Mouse (Mus musculus) hindbrain, embryonic 16.5 days (tissue): ENCODE measurements around the gene Hdac9. TPM values are rescaled to one million over a fixed set of nuclear protein-coding genes. Genes with fewer than 3 reads are reported as not detected.

ENCODE experiments used
- ATAC-seq: fragments of 200-750 bp; cut with Nextera tagmentation; 2 replicates; pipeline ENCODE4 v1.8.0; 2017; ENCODE audit warnings: moderate TSS enrichment, moderate library complexity
- H3K27ac ChIP-seq: fragments of 300-500 bp; sonication (generic); 2 replicates; pipeline ENCODE4 v1.5.1; 2014; ENCODE audit warnings: low read depth, mild to moderate bottlenecking, control low read depth, low read length, moderate library complexity
- H3K27me3 ChIP-seq: fragments of 300-500 bp; sonication (generic); replicated peaks from 2 replicates; pipeline ENCODE4 v1.6.1; 2014; ENCODE audit warnings: low read length; ENCODE audit not compliant: control insufficient read depth, insufficient read depth
- H3K36me3 ChIP-seq: fragments of 300-500 bp; sonication (generic); 2 replicates; pipeline ENCODE4 v1.6.1; 2014; ENCODE audit warnings: mild to moderate bottlenecking, low read length, moderate library complexity, mixed read lengths; ENCODE audit not compliant: control insufficient read depth, insufficient read depth
- H3K4me1 ChIP-seq: fragments of 300-500 bp; sonication (generic); 2 replicates; pipeline ENCODE4 v1.6.1; 2014; ENCODE audit warnings: low read depth, low read length; ENCODE audit not compliant: control insufficient read depth, insufficient read depth
- H3K4me2 ChIP-seq: fragments of 300-500 bp; sonication (generic); 2 replicates; pipeline ENCODE4 v1.6.1; 2014; ENCODE audit warnings: mild to moderate bottlenecking, low read length, control low read depth, moderate library complexity
- H3K4me3 ChIP-seq: fragments of 300-500 bp; sonication (generic); 2 replicates; pipeline ENCODE4 v1.5.1; 2014; ENCODE audit warnings: mild to moderate bottlenecking, low read length, control low read depth, moderate library complexity
- H3K9ac ChIP-seq: fragments of 300-500 bp; sonication (generic); 2 replicates; pipeline ENCODE4 v1.6.1; 2014; ENCODE audit warnings: low read depth, mild to moderate bottlenecking, control low read depth, low read length, moderate library complexity
- H3K9me3 ChIP-seq: fragments of 300-500 bp; sonication (generic); 2 replicates; pipeline ENCODE4 v1.6.1; 2014; ENCODE audit warnings: mild to moderate bottlenecking, low read length, moderate library complexity; ENCODE audit not compliant: control insufficient read depth
- WGBS: fragments of 180-500 bp; shearing (Covaris S2); extraction: QIAGEN DNeasy Blood & Tissue Kit; methylation state at CpG from one replicate; pipeline ENCODE4 v1.1.7; 2014; 5-methylcytosine and 5-hydroxymethylcytosine counted together
- polyA plus RNA-seq: library from polyadenylated mRNA; unstranded; fragments of >200 nt; fragmentation: Nextera tagmentation; extraction: Ambion mirVana; gene quantifications from 2 replicates; pipeline ENCODE4 v1.2.1, GENCODE M21; 2015

Hdac9 gene
- polyA plus RNA-seq, 1 experiment from 2014 or later: 10.4 TPM

DNA sequence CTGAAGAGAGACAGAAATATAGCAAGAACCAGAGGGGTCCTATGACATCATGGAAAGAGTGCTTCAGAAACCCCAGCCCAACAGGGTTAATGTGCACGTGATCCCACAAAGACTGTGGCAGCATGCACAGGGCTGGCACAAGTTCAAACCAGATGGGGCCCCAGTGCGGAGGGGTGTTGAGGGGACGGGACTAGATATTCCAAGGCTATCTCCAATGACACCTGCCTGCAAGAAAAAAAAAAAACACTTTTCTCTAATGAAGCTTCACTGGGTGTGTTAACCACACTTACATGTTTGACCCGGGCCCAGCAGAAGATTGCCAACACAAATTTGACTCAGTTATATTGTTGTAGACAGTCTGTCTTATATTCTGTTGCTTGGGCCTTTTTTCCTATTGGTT lies 28.2 kb downstream of the Hdac9 start:
- Histone ChIP-seq H3K4me3 (no peak overlapping the region), H3K27me3 (no peaks in the 10 kb centered on the region), H3K9ac (no peak overlapping the region), H3K4me1 (no peaks in the 10 kb centered on the region), H3K36me3 (no peaks in the 10 kb centered on the region), H3K27ac (no peak overlapping the region), H3K9me3 (no peaks in the 10 kb centered on the region), H3K4me2 (no peak overlapping the region)
- 81% methylated on average over 4 of the region's 4 CpGs for WGBS
- ATAC-seq: no peak

DNA sequence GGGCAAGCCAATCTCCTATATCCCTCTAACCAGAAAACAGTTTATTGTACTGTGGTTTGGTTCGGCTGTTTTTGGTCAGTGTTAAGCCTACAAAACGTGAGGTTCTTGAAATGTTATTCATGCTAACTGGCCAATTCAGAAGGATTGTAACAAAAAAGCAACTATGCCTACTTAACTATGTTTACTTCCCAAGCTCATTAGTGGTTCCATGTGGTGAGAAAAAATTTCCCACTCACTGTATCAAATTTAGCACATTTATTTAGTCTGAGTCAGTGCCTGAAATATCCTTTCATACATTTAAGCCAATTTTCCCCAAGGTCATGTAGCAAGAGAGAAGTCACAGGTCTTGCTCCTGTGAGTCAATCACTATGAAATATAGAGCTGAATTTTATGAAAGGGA lies 42.0 kb downstream of the Hdac9 start:
- Histone ChIP-seq H3K4me1 (no peaks in the 10 kb centered on the region), H3K9ac (no peak overlapping the region), H3K27me3 (no peaks in the 10 kb centered on the region), H3K9me3 (no peaks in the 10 kb centered on the region), H3K4me3 (no peak overlapping the region), H3K4me2 (no peak overlapping the region), H3K27ac (no peak overlapping the region), H3K36me3 (no peaks in the 10 kb centered on the region)
- ATAC-seq: no peak
- WGBS: 80% methylated on average over 2 of the region's 2 CpGs

DNA sequence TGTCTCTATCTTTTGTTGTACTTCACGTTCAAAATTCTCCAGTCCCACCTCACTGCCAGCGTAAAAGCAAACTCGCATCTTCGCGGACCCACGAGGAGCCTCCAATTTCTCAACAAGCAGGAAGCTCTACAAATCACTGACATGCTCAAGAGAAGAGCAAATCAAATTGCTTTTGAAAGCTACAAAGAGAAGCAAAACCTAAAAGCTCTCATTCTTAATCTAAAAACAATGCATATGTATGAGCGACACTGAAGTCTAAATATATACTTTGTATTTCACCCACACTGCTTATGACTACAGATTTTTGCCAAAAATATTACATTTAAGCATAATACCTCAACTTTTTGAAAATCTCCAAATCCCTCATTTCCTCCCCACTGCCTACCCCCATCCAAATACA lies 45.9 kb downstream of the Hdac9 start:
- H3K36me3 ChIP-seq: no peaks in the 10 kb centered on the region
- ATAC-seq: no peak
- no peak overlapping the region for H3K27ac ChIP-seq
- H3K4me2 ChIP-seq: no peak overlapping the region
- no peak overlapping the region for H3K4me3 ChIP-seq
- no peak overlapping the region for H3K9ac ChIP-seq
- H3K9me3 ChIP-seq: no peaks in the 10 kb centered on the region
- 53% methylated on average over 7 of the region's 7 CpGs for WGBS
- no peaks in the 10 kb centered on the region for H3K4me1 ChIP-seq
- no peaks in the 10 kb centered on the region for H3K27me3 ChIP-seq

DNA sequence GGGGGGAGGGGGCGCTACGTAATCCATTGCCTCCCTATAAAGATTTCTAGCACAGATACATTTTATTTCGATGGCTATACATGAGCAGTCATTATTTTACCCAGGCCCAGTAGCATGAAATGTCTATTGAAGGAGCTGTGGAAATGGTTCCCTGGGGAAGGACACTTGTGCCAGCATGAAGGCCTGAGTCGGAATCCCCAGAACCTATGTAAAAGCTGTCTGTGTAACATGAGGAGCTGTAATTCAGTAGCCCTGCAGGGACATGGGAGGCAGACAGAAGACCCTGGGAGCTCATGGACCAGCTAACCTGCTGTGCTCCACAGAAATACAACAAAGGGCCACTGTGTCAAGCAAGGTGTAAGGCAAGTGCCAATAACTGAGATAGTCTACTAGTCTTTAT lies 75.7 kb downstream of the Hdac9 start:
- H3K9me3 ChIP-seq: no peaks in the 10 kb centered on the region
- 0 out of 2 replicates have a peak, but pooled peaks cover 2% of the 10 kb centered on the region for H3K4me1 ChIP-seq
- no peak overlapping the region for H3K4me2 ChIP-seq
- H3K36me3 ChIP-seq: no peaks in the 10 kb centered on the region
- H3K9ac ChIP-seq: no peak overlapping the region
- no peak for ATAC-seq
- no peak overlapping the region for H3K4me3 ChIP-seq
- H3K27ac ChIP-seq: no peak overlapping the region
- 75% methylated on average over 4 of the region's 4 CpGs for WGBS
- no peaks in the 10 kb centered on the region for H3K27me3 ChIP-seq

DNA sequence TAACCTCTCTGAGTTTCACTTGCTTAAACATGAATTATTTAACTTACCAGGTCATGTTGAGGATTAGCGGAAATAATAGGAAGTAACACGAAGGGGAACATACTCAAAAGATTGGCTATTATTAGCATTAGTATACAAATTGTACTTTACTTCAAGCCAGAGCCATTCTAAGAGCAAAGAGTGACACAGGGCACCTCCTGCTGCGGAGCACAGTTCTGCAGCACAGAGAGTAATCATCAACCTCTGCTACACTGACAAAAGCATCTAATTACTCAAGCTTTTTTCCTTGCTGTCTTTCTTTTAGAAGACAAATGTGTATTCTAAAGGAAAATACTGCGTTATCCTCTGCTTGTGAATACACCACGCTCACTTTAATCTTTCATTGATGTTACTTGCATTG lies 79.6 kb downstream of the Hdac9 start:
- H3K4me1 ChIP-seq: 0 out of 2 replicates have a peak, but pooled peaks cover 2% of the 10 kb centered on the region
- no peak for ATAC-seq
- no peak overlapping the region for H3K4me2 ChIP-seq
- H3K27me3 ChIP-seq: no peaks in the 10 kb centered on the region; the same call in 1 of the 2 replicates
- no peak overlapping the region for H3K4me3 ChIP-seq
- 18% methylated on average over 5 of the region's 5 CpGs for WGBS
- H3K9ac ChIP-seq: no peak overlapping the region
- no peaks in the 10 kb centered on the region for H3K9me3 ChIP-seq
- H3K36me3 ChIP-seq: no peaks in the 10 kb centered on the region
- H3K27ac ChIP-seq: no peak overlapping the region

DNA sequence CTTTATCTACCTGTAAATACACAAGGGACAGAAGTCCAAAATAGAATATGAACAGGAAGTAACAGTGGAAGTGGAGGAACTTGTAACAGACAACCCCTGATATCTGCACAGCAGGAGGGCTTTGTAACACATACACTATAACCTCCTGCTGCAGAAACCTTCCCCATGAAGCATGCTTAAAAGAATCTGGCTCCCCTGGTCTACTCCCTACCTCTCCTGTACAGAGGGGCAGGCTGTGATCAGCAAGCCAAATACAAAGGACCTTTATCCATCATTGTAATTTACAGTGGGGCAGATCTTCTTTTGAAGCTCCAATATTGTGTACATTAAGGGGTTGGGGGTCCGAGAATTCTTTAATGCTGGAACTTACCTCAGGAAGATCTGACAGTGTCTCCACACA lies 80.0 kb downstream of the Hdac9 start:
- no peak overlapping the region for H3K27ac ChIP-seq
- ATAC-seq: no peak
- 33% methylated on average over 1 of the region's 1 CpGs for WGBS

DNA sequence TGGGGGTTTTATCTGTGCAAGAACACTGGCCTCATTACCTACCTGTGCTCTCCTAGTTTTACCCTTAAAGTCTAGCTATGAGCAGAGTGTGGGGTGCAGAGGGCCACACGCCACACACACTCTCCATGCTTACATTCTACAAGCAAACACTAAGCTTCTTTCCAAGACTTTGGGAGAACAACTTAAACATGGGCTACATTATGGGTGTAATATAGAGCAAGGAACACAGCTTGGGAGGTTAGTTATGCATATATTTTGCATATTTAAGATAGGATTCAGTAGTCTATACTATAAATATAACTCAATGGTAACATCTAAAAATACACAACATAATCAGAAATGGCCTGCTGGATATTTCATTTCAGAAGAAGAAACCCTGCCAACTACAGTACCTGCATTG lies 80.8 kb downstream of the Hdac9 start:
- 94% methylated on average over 1 of the region's 1 CpGs for WGBS
- H3K27me3 ChIP-seq: no peaks in the 10 kb centered on the region; the same call in 1 of the 2 replicates
- H3K9ac ChIP-seq: no peak overlapping the region
- no peaks in the 10 kb centered on the region for H3K9me3 ChIP-seq
- H3K36me3 ChIP-seq: no peaks in the 10 kb centered on the region
- no peak for ATAC-seq
- no peak overlapping the region for H3K4me2 ChIP-seq
- no peak overlapping the region for H3K27ac ChIP-seq
- H3K4me3 ChIP-seq: no peak overlapping the region
- 0 out of 2 replicates have a peak, but pooled peaks cover 2% of the 10 kb centered on the region for H3K4me1 ChIP-seq

More for the DNA sequence above, 80.0 kb downstream of the Hdac9 start:
- 0 out of 2 replicates have a peak, but pooled peaks cover 2% of the 10 kb centered on the region for H3K4me1 ChIP-seq
- no peak overlapping the region for H3K4me3 ChIP-seq
- H3K9ac ChIP-seq: no peak overlapping the region
- no peaks in the 10 kb centered on the region; the same call in 1 of the 2 replicates for H3K27me3 ChIP-seq
- H3K9me3 ChIP-seq: no peaks in the 10 kb centered on the region
- no peak overlapping the region for H3K4me2 ChIP-seq
- no peaks in the 10 kb centered on the region for H3K36me3 ChIP-seq

DNA sequence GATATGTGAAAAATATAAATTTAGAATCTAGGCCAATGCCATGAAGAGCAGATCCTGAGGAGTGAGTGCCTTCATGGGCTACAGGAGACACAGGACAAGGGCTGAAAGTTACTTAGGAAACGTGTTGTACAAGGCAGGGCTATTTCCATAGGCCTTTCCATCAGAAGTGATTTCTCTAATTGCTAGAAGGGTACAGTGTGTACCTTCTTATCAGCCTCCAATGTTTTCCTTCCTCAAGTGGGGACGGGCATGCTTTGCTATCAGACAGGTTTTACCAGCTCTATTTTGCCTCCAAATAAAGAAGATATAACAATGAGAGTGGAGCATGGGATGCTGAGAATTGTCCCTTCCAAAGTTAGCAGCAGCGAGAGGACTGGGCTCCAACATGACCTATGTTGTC lies 81.4 kb downstream of the Hdac9 start:
- Histone ChIP-seq H3K27ac (no peak overlapping the region), H3K9me3 (no peaks in the 10 kb centered on the region), H3K36me3 (no peaks in the 10 kb centered on the region), H3K4me1 (0 out of 2 replicates have a peak, but pooled peaks cover 2% of the 10 kb centered on the region), H3K27me3 (no peaks in the 10 kb centered on the region; the same call in 1 of the 2 replicates), H3K9ac (no peak overlapping the region), H3K4me3 (no peak overlapping the region), H3K4me2 (no peak overlapping the region)
- ATAC-seq: no peak
- WGBS: 86% methylated on average over 3 of the region's 3 CpGs

DNA sequence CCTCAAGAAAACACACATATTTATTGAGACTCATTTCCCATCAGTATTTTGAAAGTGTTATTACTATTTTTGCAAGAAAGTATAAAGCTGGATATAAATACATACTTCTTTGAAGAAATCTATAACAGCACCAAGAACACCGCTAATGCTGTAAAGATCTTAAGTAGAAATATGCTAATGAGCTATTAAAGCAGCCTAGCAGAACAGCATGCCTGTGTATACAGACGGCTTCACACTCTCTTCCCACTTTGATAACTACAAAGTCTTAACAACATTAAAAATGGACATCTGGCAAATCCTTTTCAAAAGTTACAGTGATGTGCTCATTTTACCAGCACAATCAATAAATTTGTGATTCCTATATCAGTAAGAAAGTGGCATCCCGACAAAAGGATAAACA lies 88.2 kb downstream of the Hdac9 start:
- no peaks in the 10 kb centered on the region for H3K4me1 ChIP-seq
- no peak overlapping the region for H3K27ac ChIP-seq
- no peaks in the 10 kb centered on the region for H3K36me3 ChIP-seq
- no peaks in the 10 kb centered on the region for H3K27me3 ChIP-seq
- H3K4me3 ChIP-seq: no peak overlapping the region
- no peak overlapping the region for H3K9ac ChIP-seq
- no peak for ATAC-seq
- WGBS: 61% methylated on average over 3 of the region's 3 CpGs
- no peaks in the 10 kb centered on the region for H3K9me3 ChIP-seq
- no peak overlapping the region for H3K4me2 ChIP-seq

DNA sequence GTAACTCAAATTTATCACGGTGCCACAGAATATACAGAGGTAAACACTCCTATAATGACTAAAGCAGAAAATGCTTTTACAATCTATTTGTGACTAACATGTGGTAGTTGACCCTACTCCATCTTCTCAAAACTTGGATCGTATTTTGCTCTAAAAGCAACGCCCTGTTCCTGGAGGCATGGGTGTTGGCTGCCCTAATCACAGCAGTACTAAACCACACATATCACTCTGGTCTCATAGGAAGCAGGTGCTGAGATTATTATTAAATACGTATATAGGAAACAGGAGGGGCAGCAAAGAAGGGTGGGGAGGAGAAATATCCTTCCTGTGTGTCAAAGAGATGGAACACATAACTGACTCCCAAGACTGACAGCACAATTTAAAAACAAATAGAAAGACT lies 90.0 kb downstream of the Hdac9 start:
- no peak for ATAC-seq
- WGBS: 93% methylated on average over 4 of the region's 4 CpGs
- Histone ChIP-seq H3K4me3 (no peak overlapping the region), H3K27ac (no peak overlapping the region), H3K9me3 (no peaks in the 10 kb centered on the region), H3K27me3 (no peaks in the 10 kb centered on the region), H3K4me2 (no peak overlapping the region), H3K9ac (no peak overlapping the region), H3K4me1 (no peaks in the 10 kb centered on the region), H3K36me3 (no peaks in the 10 kb centered on the region)
